Mouse (Mus musculus) cerebellum, postnatal 14 days (tissue): Measurements from ENCODE around the gene Fzd2.

Experiments used
- DNase-seq, 2 experiments: peaks; one replicate each; pipeline ENCODE4 v3.0.0; 2021; ENCODE audit warnings: mixed read lengths in 2 of 2

Fzd2 gene

DNA sequence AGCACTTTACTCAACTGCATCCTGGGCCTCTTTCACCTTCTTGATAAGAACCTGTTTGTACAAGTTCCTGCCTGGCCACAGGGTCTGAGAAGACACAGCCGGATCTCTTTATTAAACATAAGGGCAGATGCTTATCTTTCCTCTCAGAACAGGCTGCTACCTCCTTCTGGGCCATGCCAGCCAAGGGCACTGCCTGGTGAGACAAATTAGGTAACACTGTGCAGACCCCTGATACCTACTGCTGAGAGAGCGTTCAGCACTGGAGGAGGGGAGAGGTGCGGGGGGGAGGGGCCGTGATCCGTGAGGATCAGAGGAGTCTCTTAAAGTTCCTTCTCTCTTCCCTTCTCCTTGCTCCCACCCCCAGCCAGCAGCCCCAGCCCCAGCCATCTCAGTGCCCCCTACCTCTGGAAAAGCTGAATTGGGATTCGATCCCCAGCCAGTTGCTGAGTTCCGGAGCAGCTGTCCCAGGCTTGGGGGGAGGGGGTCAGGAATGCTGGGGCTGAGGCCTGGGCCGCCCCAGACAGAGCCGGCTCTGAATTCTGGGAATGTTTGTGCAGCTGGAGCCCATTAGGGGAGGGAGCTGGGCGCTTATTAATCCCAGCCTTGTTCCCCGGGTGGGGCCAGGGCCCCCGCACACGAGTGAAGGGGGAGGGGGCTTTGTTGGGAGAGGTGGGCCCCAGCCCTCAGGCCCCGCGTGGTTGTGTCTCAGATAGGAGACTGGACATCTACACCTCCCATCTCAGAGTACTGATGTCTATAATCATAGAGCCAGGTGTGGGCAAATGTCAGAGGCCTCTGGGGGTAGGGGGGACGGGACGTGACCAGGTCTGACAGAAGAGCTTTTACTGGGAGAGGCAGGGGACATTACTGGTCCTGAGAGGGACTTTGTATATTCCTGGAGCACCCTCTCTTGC, 19.9 kb downstream of the Fzd2 start:
- no peak for DNase-seq

DNA sequence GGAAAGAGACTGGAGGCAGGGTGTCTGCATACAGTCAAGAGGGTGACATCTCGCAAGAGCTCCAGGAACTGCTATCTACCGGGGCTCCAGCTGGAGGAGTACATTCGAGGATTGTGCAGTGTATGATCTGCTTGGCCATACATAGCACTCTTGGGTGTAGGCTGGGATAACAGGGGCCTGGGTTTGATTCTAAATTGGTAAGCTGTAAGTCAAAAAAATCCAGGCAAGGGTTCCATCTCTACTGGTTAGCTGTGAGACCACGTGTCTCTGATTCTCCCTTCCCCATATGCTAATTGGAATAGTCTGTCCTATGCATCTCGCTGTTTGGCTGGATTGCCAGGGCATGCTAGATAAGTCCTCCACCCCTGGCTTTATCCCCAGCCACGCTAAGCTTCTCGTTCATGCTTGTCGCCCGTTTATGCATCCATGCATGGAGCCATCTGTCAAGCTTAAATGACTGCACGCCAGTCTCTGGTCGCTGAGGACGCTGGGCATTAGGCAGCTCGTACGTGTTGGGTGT, 20.8 kb downstream of the Fzd2 start:
- peak; percentile 72 to 77 for DNase-seq

DNA sequence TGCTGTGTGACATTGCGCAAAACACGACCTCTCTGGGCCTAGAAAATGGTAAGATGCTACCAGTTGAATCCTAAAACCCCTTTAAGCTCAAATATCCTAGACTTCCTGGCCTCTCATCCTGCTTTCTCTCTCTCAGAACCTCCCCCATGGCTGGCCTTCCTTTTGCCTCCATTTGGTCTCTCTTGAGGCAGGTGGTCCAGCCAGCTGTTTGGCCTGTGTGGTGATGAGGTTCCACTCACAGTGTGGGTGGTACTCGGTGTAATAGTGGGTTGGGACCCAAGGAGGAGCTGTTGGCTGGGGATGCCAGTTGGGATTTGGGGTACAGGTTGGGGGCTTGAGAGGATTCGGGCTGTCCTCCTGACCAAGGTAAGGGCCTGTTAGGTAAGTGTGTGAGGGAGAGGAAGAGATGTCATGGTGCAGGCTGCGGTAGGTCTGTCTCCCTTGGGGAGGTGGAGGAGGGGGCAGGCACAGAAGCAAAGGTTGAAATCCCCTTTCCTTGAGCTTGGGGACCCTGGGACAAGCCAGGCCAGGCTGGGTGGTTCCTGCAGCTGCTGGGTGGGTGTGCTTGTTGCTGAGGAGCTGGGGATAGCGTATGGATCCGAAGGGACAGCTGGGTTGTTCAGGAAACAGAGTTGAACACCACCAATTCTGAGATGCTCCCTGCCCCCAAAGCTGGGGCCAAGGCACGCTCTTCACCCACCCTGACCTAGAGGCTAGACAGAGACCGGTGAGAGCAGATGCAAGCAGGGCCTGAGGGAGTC, 23.2 kb downstream of the Fzd2 start:
- DNase-seq, result no peak

DNA sequence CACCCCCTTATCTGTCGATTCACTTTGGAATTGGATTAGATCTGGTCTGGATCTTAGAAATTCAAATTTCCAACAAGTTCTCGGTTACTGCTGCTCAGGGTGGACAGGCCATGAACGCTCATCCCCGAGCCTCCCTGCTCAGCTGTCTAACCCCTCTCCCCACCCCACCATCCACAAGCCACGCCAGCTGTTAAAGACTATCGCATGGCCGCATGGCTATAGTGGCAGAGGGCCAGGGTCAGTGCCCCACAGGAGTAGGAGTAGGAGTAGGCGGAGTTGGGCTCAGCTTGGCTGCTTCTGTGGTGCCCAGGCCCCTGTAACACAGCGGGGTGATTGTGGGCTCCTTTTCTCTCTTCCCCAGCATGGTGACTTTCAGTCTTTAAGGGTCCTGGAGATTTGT, 24.3 kb downstream of the Fzd2 start:
- DNase-seq, result peak in 1 of 2 experiments; percentile 49

DNA sequence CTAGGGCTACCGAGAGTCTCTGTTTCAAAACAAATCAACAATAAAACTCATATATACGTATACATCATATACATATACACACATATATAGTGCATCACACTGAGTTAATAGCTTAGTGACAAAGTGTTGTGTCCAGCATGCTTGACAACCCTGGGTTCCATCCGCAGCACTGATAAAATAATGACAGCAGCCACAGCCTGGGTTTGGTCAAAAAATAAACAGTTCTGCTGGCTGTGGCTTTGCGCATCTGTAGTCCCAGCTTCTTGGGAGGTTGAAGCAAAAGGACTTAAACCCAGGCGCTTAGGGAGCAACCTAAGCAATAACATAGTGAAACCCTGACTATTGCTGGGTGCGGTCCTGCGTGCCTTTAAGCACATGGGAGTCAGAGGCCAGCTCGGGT, 25.2 kb downstream of the Fzd2 start:
- no peak for DNase-seq

DNA sequence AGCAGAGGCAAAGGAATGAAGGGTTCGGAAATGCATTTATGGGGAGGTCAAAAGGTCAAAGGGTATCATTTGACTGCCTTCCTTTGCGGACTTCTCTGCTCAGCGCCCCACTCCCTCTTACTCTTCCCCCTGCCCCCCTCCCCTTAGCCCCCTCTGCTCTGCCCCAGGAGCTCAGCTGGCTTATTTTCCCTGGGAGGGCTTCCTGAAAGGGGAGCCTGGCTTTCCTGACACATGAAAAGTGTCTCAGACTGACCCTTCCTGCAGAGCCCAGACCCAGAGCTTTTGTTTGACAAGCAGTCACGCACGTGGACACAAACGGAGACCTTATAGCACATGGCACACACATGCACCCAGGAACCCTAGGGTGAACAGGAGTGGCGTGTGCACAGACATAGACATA, 26.5 kb downstream of the Fzd2 start:
- no peak for DNase-seq

DNA sequence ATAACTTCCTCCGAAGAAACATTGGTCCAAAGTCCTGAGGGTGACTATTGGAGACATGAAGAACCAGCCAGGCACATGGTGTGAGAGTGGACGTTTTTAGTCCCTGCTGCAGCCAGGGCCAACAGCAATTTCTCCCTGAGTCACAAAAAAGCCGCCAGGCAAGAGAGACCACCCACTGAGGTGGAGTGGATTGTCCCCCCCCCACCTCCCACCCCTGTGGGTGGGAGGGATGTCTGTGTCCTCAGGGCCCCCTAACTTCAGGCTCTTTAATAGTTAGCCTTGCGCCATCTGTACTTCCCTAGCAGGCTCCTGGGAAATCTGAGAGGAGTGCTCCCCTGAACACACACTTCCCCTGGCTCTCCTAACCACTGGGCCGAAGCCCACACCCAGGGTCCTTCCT, 27.0 kb downstream of the Fzd2 start:
- no peak for DNase-seq

DNA sequence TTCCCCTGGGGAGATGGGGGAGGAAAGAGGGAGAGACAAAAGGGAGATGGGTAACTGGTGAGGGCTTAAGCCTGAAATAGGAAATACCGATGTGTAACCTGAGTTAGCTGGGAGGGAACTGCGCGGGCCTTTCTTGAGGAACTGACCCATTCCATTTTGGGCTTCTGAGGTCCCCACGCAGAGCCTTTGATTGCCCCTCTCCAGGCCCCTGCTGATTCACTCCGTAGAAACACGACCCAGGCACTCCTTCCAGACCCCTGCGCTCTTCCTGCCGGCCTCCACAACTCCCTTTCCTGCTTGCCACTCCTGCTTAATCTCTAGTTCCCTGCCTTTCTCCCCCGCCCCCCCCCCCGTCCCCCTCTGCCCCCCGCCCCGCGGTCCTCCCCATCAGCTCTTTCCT, 28.5 kb downstream of the Fzd2 start:
- DNase-seq, result no peak

DNA sequence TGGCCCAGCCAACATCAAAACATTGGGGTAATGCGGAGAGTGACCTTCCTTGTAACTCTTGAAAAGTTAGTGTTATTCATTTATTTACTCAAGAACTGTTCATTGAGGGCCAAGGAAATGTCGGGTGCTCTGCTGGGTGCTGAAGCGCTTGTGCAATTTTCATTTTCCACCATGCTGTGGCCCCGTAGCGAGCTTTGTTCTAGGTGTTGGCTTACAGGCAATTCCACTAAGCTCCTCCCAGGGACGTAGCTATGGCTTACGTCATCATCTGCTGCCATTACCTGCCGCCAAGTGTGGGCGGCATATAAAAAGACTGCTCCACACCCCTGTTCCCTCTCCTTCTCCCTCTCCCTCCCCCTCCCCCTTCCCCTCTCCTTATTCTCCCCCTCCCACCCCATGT, 29.2 kb downstream of the Fzd2 start:
- no peak for DNase-seq

DNA sequence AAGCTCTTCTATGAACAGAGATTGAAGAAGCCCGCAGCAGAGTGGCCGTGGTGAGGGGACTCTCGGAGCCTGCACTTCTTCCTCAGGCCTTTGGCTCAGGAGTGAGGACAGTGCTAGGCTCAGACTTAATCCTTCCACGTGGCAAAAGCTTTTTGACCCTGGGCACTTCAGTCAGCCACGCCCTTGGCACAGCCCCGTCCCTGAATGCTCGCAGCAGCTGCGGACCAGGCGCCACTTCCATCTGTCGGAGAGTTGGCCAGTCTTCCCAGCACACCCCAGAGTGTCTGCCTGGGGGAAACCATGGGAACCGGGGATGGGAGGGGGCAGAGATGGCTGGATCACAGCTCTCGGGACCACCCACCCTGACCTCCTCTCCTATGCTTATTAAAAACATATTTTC, 32.7 kb downstream of the Fzd2 start:
- DNase-seq, result peak; percentile 63

DNA sequence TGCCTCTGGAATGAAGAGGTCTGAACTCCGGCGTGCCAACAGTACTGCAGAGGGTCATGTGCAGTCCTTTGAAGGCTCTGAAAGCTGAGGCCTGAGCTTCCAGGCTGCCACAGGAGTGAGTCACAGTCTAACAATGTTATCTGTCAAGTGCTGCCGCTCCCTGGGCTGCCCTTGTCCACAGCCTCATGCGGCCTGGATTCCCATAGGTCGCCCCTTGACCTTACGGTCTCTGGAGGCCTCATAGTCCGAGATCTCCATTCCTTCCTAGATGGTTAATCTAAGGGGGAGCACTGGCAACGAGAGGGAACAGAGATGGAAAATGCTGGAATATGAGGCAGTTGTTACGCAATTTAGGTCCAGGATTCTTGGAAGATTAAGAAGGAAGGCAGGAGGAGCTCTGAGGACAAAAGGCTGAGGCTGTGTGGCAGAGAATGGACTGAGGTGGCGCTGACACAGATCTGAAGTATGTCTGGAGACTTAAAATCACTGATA, 39.7 kb downstream of the Fzd2 start:
- DNase-seq, result no peak

DNA sequence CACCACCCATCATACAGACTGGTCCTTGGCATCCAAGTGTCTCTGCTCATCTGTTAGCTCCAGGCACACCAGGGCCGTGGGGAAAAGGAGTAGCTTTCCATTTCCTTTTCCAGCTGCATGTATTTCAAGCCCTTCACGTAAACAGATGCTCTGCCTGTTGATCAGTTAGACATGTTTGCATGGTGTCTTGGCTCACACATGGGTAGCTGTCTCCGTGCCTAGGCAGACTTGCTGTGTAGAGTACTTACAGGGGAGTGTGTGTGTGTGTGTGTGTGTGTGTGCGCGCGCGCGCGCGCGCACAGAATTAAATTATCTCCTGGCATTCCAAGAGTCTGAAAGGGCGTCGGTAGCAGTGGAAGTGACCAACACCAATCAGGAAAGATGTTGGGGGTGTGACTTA, 42.0 kb downstream of the Fzd2 start:
- no peak for DNase-seq

DNA sequence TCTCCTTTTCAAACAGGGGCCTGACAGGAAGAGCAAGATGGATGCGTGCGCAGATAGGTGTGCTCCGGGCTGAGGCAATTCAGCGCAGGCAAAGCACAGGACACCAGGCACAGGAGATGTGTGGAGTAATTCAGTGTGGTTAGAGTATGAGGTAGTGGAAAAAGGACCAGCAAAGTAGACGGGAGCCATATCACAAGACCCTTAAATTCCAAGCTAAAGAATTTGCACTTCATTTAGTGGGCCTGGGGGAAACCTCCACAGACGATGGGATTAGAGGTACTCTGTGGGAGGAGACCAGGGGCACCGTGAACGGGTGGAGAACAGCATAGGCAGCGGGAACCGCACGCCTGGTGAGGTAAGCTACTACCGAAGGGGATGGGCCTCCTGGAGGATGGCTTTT, 43.7 kb downstream of the Fzd2 start:
- DNase-seq, result no peak

DNA sequence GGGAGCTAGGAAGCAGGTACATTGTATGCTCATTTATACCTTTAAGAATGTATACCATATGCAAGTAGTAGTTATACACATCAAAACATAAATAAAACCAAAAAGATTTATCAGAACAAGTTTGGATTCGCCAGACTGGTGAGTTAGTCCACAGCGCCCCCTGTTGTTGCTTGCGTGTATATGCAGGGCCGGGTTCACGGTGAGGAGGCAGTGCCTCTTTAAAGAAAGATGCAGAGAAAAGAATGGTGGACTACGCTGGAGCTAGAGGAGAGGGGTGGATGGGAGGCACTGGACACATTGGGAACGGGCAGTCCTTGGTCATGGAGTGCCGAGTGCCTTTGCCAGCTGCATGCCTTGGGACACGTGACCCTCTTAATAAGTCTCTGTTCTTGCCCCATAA, 47.2 kb downstream of the Fzd2 start:
- peak; percentile 86 to 88 for DNase-seq

DNA sequence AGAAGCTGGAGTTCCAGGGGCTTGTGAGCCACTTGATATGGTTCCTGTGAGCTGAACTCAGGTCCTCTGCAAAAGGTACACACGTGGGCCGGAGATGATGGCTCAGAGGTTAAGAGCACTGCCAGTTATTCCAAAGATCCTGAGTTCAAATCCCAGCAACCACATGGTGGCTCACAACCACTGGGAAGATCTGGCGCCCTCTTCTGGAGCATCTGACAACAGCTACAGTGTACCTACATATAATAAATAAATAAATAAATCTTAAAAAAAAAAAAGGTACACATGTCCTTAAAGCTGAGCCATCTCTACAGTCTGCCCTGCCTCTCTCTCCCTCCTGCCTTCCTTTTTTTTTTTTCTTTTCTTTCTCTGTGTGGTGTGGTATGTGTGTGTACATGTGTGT, 48.6 kb downstream of the Fzd2 start:
- DNase-seq, result peak in 1 of 2 experiments; percentile 47

DNA sequence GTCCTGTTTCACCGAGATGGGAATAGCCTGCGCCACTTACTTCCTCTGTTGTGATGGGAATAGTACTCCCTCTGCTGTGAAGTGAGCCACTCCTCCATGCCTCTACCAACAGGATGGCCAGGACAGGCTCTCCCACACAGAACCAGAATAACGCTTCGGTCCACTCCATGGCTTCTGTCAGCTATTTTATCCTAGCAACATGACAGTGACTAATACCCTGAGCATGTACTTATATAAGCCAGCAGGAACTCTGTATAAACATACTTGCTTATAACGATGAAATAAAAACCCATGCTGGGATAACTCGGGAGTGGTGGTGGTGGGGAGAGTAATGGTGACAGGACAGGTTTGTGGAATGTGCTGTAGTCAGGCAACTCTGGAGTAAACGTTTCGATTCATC, 51.7 kb downstream of the Fzd2 start:
- no peak for DNase-seq

DNA sequence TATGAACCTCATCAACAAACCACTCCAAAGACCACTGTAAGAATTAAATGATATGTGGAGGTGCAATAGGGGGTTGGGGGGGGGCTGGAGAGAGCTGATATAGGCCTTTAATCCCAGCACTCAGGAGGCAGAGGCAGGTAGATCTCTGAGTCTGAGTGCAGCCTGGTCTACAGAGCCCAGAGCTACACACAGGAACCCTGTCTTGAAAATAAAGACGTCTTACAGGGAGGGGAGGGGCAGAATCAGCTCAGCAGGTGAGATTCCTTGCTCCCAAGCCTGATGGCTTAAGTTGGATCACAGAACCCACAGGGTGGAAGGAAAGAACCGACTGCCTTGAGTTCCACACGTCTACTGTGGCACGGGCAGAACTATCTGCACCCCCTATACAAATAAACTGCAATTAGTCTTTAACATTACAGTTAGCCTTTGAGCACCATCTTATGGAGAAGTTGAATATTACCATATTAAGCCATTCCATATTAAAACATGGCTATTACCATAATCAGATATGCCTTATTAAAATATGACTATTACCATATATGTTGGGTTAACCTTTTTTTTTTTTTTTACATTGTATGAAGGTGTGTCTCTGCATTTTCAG, 52.2 kb downstream of the Fzd2 start:
- peak; percentile 13 to 20 for DNase-seq

DNA sequence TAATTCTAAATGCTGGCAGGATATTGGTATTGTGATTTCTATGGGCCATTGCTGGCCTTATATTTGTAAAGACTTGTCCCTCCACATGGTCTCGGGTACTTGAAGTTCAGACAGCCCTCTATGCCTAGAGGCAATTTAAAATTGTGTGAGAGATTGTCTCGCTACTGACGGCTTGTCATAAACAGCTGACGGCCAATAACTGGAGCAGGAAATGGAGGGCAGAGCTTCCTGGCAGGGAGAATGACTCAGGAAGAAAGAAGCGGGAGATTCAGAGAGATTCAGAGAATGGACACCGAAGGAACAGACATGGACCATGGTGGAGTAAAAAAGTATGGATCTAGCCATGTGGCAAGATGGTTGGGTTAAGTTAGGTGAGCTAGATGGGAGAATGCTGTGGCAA, 52.7 kb downstream of the Fzd2 start:
- DNase-seq, result no peak
